Mouse (Mus musculus): Measurements from ENCODE around the gene Mreg. TPM values are rescaled to one million over a fixed set of nuclear protein-coding genes. Genes with fewer than 3 reads are reported as not detected.

The Mreg gene
- polyA plus RNA-seq, 1 experiment from 2014 or later, result 1.8 TPM

- Histone ChIP-seq H3K4me2 (replicated peaks) (peak overlapping the region; percentile 61), H3K27ac (no peak overlapping the region), H3K4me3 (peak overlapping the region; percentile 33), H3K9ac (peak overlapping the region; percentile 65), H3K27me3 (no peaks in the 10 kb centered on the region), H3K4me1 (no peaks in the 10 kb centered on the region), H3K9me3 (no peaks in the 10 kb centered on the region), H3K36me3 (no peaks in the 10 kb centered on the region)
- WGBS, result 3% methylated on average over 11 of the region's 11 CpGs
- peak; percentile 57; the same call in 1 of the 2 replicates for ATAC-seq (ENCODE audit: low FRiP score, low read depth)
Measured at GRCm38 (mm10) chr1:72141893-72142480, 70.1 kb downstream of the Mreg start.

- H3K36me3 ChIP-seq, result no peaks in the 10 kb centered on the region
- H3K9me3 ChIP-seq, result 0 out of 2 replicates have a peak, but pooled peaks cover 7% of the 10 kb centered on the region
- H3K27ac ChIP-seq, result no peak overlapping the region
- WGBS, result 93% methylated on average over 10 of the region's 10 CpGs
- H3K4me3 ChIP-seq, result no peak overlapping the region
- no peaks in the 10 kb centered on the region for H3K4me1 ChIP-seq
- no peak for ATAC-seq (ENCODE audit: low FRiP score, low read depth)
- H3K27me3 ChIP-seq, result no peaks in the 10 kb centered on the region
- no peak overlapping the region for H3K4me2 ChIP-seq (replicated peaks)
- no peak overlapping the region for H3K9ac ChIP-seq
Measured at GRCm38 (mm10) chr1:72136101-72136500, 76.0 kb downstream of the Mreg start.

GRCm38 (mm10) chr1:72134534-72134933, 77.6 kb downstream of the Mreg start:
- Histone ChIP-seq H3K36me3 (no peaks in the 10 kb centered on the region), H3K9ac (no peak overlapping the region), H3K4me2 (replicated peaks) (no peak overlapping the region), H3K27me3 (no peaks in the 10 kb centered on the region), H3K27ac (no peak overlapping the region), H3K4me1 (no peaks in the 10 kb centered on the region), H3K9me3 (0 out of 2 replicates have a peak, but pooled peaks cover 7% of the 10 kb centered on the region), H3K4me3 (no peak overlapping the region)
- WGBS, result 74% methylated on average over 1 of the region's 1 CpGs
- no peak for ATAC-seq (ENCODE audit: low FRiP score, low read depth)

GRCm38 (mm10) chr1:72123434-72124297, 88.4 kb downstream of the Mreg start:
- Histone ChIP-seq H3K9ac (no peak overlapping the region), H3K4me3 (no peak overlapping the region), H3K9me3 (no peaks in the 10 kb centered on the region), H3K27ac (no peak overlapping the region), H3K36me3 (no peaks in the 10 kb centered on the region), H3K27me3 (no peaks in the 10 kb centered on the region), H3K4me2 (replicated peaks) (peak overlapping the region; percentile 44; the same call in 1 of the 2 replicates), H3K4me1 (peaks cover 2% of the 10 kb centered on the region; the same call in 1 of the 2 replicates)
- ATAC-seq (ENCODE audit: low FRiP score, low read depth), result peak; percentile 91
- WGBS, result 29% methylated on average over 23 of the region's 23 CpGs

GRCm38 (mm10) chr1:72121608-72122185, 90.4 kb downstream of the Mreg start:
- H3K27me3 ChIP-seq, result no peaks in the 10 kb centered on the region
- ATAC-seq (ENCODE audit: low FRiP score, low read depth), result no peak
- 0 out of 2 replicates have a peak overlapping the region, but pooled peaks have one; percentile 22 for H3K27ac ChIP-seq
- no peak overlapping the region for H3K9ac ChIP-seq
- H3K9me3 ChIP-seq, result no peaks in the 10 kb centered on the region
- no peaks in the 10 kb centered on the region for H3K36me3 ChIP-seq
- peaks cover 2% of the 10 kb centered on the region; the same call in 1 of the 2 replicates for H3K4me1 ChIP-seq
- no peak overlapping the region for H3K4me3 ChIP-seq
- no peak overlapping the region for H3K4me2 ChIP-seq (replicated peaks)
- 75% methylated on average over 17 of the region's 17 CpGs for WGBS

- Histone ChIP-seq H3K4me3 (no peak overlapping the region), H3K4me2 (replicated peaks) (no peak overlapping the region), H3K36me3 (no peaks in the 10 kb centered on the region), H3K9ac (no peak overlapping the region), H3K27ac (no peak overlapping the region), H3K27me3 (no peaks in the 10 kb centered on the region), H3K9me3 (0 out of 2 replicates have a peak, but pooled peaks cover 3% of the 10 kb centered on the region), H3K4me1 (peaks cover 2% of the 10 kb centered on the region; the same call in 1 of the 2 replicates)
- no peak for ATAC-seq (ENCODE audit: low FRiP score, low read depth)
- 83% methylated on average over 4 of the region's 4 CpGs for WGBS
Measured at GRCm38 (mm10) chr1:72119981-72120380, 92.1 kb downstream of the Mreg start.

GRCm38 (mm10) chr1:72114206-72114605, 97.9 kb downstream of the Mreg start:
- Histone ChIP-seq H3K9ac (no peak overlapping the region), H3K27me3 (no peaks in the 10 kb centered on the region), H3K27ac (no peak overlapping the region), H3K4me3 (no peak overlapping the region), H3K9me3 (0 out of 2 replicates have a peak, but pooled peaks cover 3% of the 10 kb centered on the region), H3K4me2 (replicated peaks) (no peak overlapping the region), H3K4me1 (peaks cover 3% of the 10 kb centered on the region; the same call in 1 of the 2 replicates), H3K36me3 (no peaks in the 10 kb centered on the region)
- 74% methylated on average over 5 of the region's 5 CpGs for WGBS
- ATAC-seq (ENCODE audit: low FRiP score, low read depth), result no peak

Other genes starting within 250 kb of the Mreg start
- gene Pecr, start 72.0 kb upstream of the Mreg start, polyA plus RNA-seq (2015; fragmentation: Nextera tagmentation; extraction: Ambion mirVana), result 35.8 and 37.5 TPM in 2 replicates
- gene Tmem169, start 72.1 kb upstream of the Mreg start, polyA plus RNA-seq (2015; fragmentation: Nextera tagmentation; extraction: Ambion mirVana), result 6.3 and 7.2 TPM in 2 replicates
- 56.3 and 56.8 TPM in 2 replicates for gene Xrcc5, start 95.1 kb upstream of the Mreg start, polyA plus RNA-seq (2015; fragmentation: Nextera tagmentation; extraction: Ambion mirVana)